Mouse (Mus musculus) stomach, embryonic 15.5 days (tissue): ENCODE data around the gene Col18a1. TPM values are rescaled to one million over a fixed set of nuclear protein-coding genes. Genes with fewer than 3 reads are reported as not detected.

Experiments used
- ATAC-seq: fragments of 200-750 bp; cut with Nextera tagmentation; 2 replicates; pipeline ENCODE4 v1.8.0; 2017; ENCODE audit warnings: low read depth, moderate number of reproducible peaks, moderate TSS enrichment; ENCODE audit not compliant: insufficient read depth, low FRiP score
- H3K27ac ChIP-seq: fragments of 300-500 bp; sonication (generic); 2 replicates; pipeline ENCODE4 v1.5.1; 2015; ENCODE audit warnings: mild to moderate bottlenecking, inconsistent platforms
- H3K27me3 ChIP-seq: fragments of 300-500 bp; sonication (generic); replicated peaks from 2 replicates; pipeline ENCODE4 v1.6.1; 2015; ENCODE audit warnings: inconsistent platforms
- H3K36me3 ChIP-seq: fragments of 300-500 bp; sonication (generic); 2 replicates; pipeline ENCODE4 v1.6.1; 2015; ENCODE audit warnings: inconsistent platforms
- H3K4me1 ChIP-seq: fragments of 300-500 bp; sonication (generic); 2 replicates; pipeline ENCODE4 v1.6.1; 2015; ENCODE audit warnings: inconsistent platforms
- H3K4me2 ChIP-seq: fragments of 300-500 bp; sonication (generic); 2 replicates; pipeline ENCODE4 v1.6.1; 2015; ENCODE audit warnings: mild to moderate bottlenecking, inconsistent platforms
- H3K4me3 ChIP-seq: fragments of 300-500 bp; sonication (generic); replicated peaks from 2 replicates; pipeline ENCODE4 v1.5.1; 2015; ENCODE audit warnings: inconsistent platforms
- H3K9ac ChIP-seq: fragments of 300-500 bp; sonication (generic); 2 replicates; pipeline ENCODE4 v1.6.1; 2015; ENCODE audit warnings: inconsistent platforms
- H3K9me3 ChIP-seq: fragments of 300-500 bp; sonication (generic); 2 replicates; pipeline ENCODE4 v1.6.1; 2016; ENCODE audit warnings: inconsistent platforms
- WGBS: fragments of 180-500 bp; shearing (Covaris S2); methylation state at CpG from one replicate; pipeline ENCODE4 v1.1.7; 2015; 5-methylcytosine and 5-hydroxymethylcytosine counted together
- polyA plus RNA-seq: library from polyadenylated mRNA; unstranded; fragments of >200 nt; fragmentation: Nextera tagmentation; extraction: Ambion mirVana; gene quantifications from 2 replicates; pipeline ENCODE4 v1.2.1, GENCODE M21; 2015

The Col18a1 gene
- polyA plus RNA-seq, 1 experiment from 2014 or later = 70.3 TPM

GRCm38 (mm10) chr10:77017061-77017460, 149.3 kb downstream of the Col18a1 start:
- 70% methylated on average over 2 of the region's 2 CpGs for whole genome bisulfite sequencing
- Histone ChIP-seq H3K9me3 (no peaks in the 10 kb centered on the region), H3K4me3 (no peak overlapping the region), H3K9ac (no peak overlapping the region), H3K4me2 (no peak overlapping the region), H3K27ac (no peak overlapping the region), H3K4me1 (no peaks in the 10 kb centered on the region), H3K36me3 (no peaks in the 10 kb centered on the region), H3K27me3 (no peaks in the 10 kb centered on the region)
- ATAC-seq = no peak

- Histone ChIP-seq H3K9ac (no peak overlapping the region), H3K4me1 (no peaks in the 10 kb centered on the region), H3K27ac (no peak overlapping the region), H3K36me3 (no peaks in the 10 kb centered on the region), H3K4me2 (no peak overlapping the region), H3K27me3 (no peaks in the 10 kb centered on the region), H3K9me3 (no peaks in the 10 kb centered on the region), H3K4me3 (no peak overlapping the region)
- 48% methylated on average over 8 of the region's 8 CpGs for WGBS
- no peak for ATAC-seq
Measured at GRCm38 (mm10) chr10:77016499-77016898, 149.8 kb downstream of the Col18a1 start.

GRCm38 (mm10) chr10:77016080-77016479, 150.3 kb downstream of the Col18a1 start:
- no peak overlapping the region for H3K4me2 ChIP-seq
- H3K27me3 ChIP-seq = no peaks in the 10 kb centered on the region
- no peaks in the 10 kb centered on the region for H3K4me1 ChIP-seq
- no peak overlapping the region for H3K4me3 ChIP-seq
- WGBS = 82% methylated on average over 7 of the region's 7 CpGs
- no peak overlapping the region for H3K9ac ChIP-seq
- no peak overlapping the region for H3K27ac ChIP-seq
- no peaks in the 10 kb centered on the region for H3K9me3 ChIP-seq
- ATAC-seq = no peak
- H3K36me3 ChIP-seq = no peaks in the 10 kb centered on the region

- H3K27me3 ChIP-seq = no peaks in the 10 kb centered on the region
- no peak overlapping the region for H3K27ac ChIP-seq
- H3K4me2 ChIP-seq = no peak overlapping the region
- no peaks in the 10 kb centered on the region for H3K9me3 ChIP-seq
- H3K36me3 ChIP-seq = no peaks in the 10 kb centered on the region
- H3K4me3 ChIP-seq = no peak overlapping the region
- no peak for ATAC-seq
- H3K4me1 ChIP-seq = peaks cover 10% of the 10 kb centered on the region; the same call in 1 of the 2 replicates
- WGBS = 85% methylated on average over 4 of the region's 4 CpGs
- no peak overlapping the region for H3K9ac ChIP-seq
Measured at GRCm38 (mm10) chr10:77011681-77012080, 154.7 kb downstream of the Col18a1 start.

GRCm38 (mm10) chr10:77008698-77009097, 157.7 kb downstream of the Col18a1 start:
- no peak for ATAC-seq
- Histone ChIP-seq H3K9me3 (no peaks in the 10 kb centered on the region), H3K9ac (no peak overlapping the region), H3K4me3 (no peak overlapping the region), H3K4me1 (peaks cover 10% of the 10 kb centered on the region; the same call in 1 of the 2 replicates), H3K27me3 (no peaks in the 10 kb centered on the region), H3K36me3 (no peaks in the 10 kb centered on the region), H3K4me2 (no peak overlapping the region), H3K27ac (no peak overlapping the region)
- 80% methylated on average over 3 of the region's 3 CpGs for WGBS

GRCm38 (mm10) chr10:77008109-77008561, 158.2 kb downstream of the Col18a1 start:
- peak overlapping the region; percentile 53 for H3K27ac ChIP-seq
- peak; percentile 48; the same call in 1 of the 2 replicates for ATAC-seq

GRCm38 (mm10) chr10:77007433-77008108, 158.8 kb downstream of the Col18a1 start:
- Histone ChIP-seq H3K27ac (peak overlapping the region; percentile 53; the same call in 1 of the 2 replicates), H3K9me3 (no peaks in the 10 kb centered on the region), H3K4me2 (no peak overlapping the region), H3K4me1 (peaks cover 10% of the 10 kb centered on the region; the same call in 1 of the 2 replicates), H3K4me3 (no peak overlapping the region), H3K27me3 (no peaks in the 10 kb centered on the region), H3K9ac (no peak overlapping the region), H3K36me3 (no peaks in the 10 kb centered on the region)
- WGBS = 37% methylated on average over 8 of the region's 8 CpGs
- no peak for ATAC-seq

More at GRCm38 (mm10) chr10:77008109-77008561, 158.2 kb downstream of the Col18a1 start:
- no peak overlapping the region for H3K4me2 ChIP-seq
- H3K9ac ChIP-seq = no peak overlapping the region
- H3K9me3 ChIP-seq = no peaks in the 10 kb centered on the region
- no peaks in the 10 kb centered on the region for H3K27me3 ChIP-seq
- H3K36me3 ChIP-seq = no peaks in the 10 kb centered on the region
- 22% methylated on average over 9 of the region's 9 CpGs for WGBS
- no peak overlapping the region for H3K4me3 ChIP-seq
- peaks cover 10% of the 10 kb centered on the region; the same call in 1 of the 2 replicates for H3K4me1 ChIP-seq

- Histone ChIP-seq H3K4me1 (peaks cover 10% of the 10 kb centered on the region; the same call in 1 of the 2 replicates), H3K4me2 (no peak overlapping the region), H3K27ac (no peak overlapping the region), H3K36me3 (no peaks in the 10 kb centered on the region), H3K9me3 (no peaks in the 10 kb centered on the region), H3K4me3 (no peak overlapping the region), H3K9ac (no peak overlapping the region), H3K27me3 (no peaks in the 10 kb centered on the region)
- WGBS = 31% methylated on average over 7 of the region's 7 CpGs
- ATAC-seq = no peak
Measured at GRCm38 (mm10) chr10:77004936-77005335, 161.4 kb downstream of the Col18a1 start.

Other genes starting within 250 kb of the Col18a1 start
- gene Pcbp3, start 204.7 kb downstream of the Col18a1 start, polyA plus RNA-seq = 39.3 and 40.5 TPM in 2 replicates
- gene Slc19a1, start 134.3 kb downstream of the Col18a1 start, polyA plus RNA-seq = 33.9 and 34.3 TPM in 2 replicates
- gene Pofut2, start 92.7 kb upstream of the Col18a1 start, polyA plus RNA-seq = 117 and 124 TPM in 2 replicates